Mouse (Mus musculus) myocyte (in vitro differentiated cells): ENCODE measurements around the gene Trrap.

Experiments used
- CEBPB ChIP-seq: IDR thresholded peaks from 2 replicates; pipeline ENCODE4 v1.6.1; 2011; ENCODE audit warnings: mild to moderate bottlenecking, moderate library complexity; ENCODE audit not compliant: poor library complexity, insufficient read depth, severe bottlenecking
- E2F4 ChIP-seq: IDR thresholded peaks from one replicate; pipeline ENCODE4 v1.6.1; 2011; ENCODE audit warnings: mild to moderate bottlenecking, control low read depth, moderate library complexity; ENCODE audit not compliant: insufficient read depth
- MAX ChIP-seq: IDR thresholded peaks from one replicate; pipeline ENCODE4 v1.6.1; 2011; ENCODE audit warnings: low read depth, mild to moderate bottlenecking, control low read depth
- MYOD1 ChIP-seq, 3 experiments: IDR thresholded peaks; one replicate each; pipeline ENCODE4 v1.6.1; 2011; ENCODE audit warnings: control low read depth in 2 of 3, low read depth in 2 of 3, mild to moderate bottlenecking in 2 of 3, moderate library complexity in 1 of 3; ENCODE audit not compliant: insufficient read length in 2 of 3, control insufficient read depth in 1 of 3
- MYOG ChIP-seq, 3 experiments: IDR thresholded peaks; one replicate each; pipeline ENCODE4 v1.6.1; 2011; ENCODE audit warnings: control low read depth in 2 of 3, low read depth in 2 of 3, mild to moderate bottlenecking in 2 of 3; ENCODE audit not compliant: insufficient read length in 2 of 3, control insufficient read depth in 1 of 3, insufficient read depth in 1 of 3
- POLR2A ChIP-seq: IDR thresholded peaks from one replicate; pipeline ENCODE4 v1.6.1; 2011; ENCODE audit warnings: low read depth, mild to moderate bottlenecking, control low read depth, moderate library complexity; ENCODE audit not compliant: insufficient read length
- POLR2AphosphoS2 ChIP-seq: IDR thresholded peaks from one replicate; pipeline ENCODE4 v1.6.1; 2011; ENCODE audit warnings: low read depth, control low read depth; ENCODE audit not compliant: insufficient read length
- REST ChIP-seq: IDR thresholded peaks from one replicate; pipeline ENCODE4 v1.6.1; 2011; ENCODE audit warnings: mild to moderate bottlenecking, control low read depth, moderate library complexity; ENCODE audit not compliant: insufficient read depth, insufficient read length
- SRF ChIP-seq: IDR thresholded peaks from one replicate; pipeline ENCODE4 v1.6.1; 2011; ENCODE audit warnings: low read depth; ENCODE audit not compliant: control insufficient read depth, insufficient read length
- TCF12 ChIP-seq: IDR thresholded peaks from one replicate; pipeline ENCODE4 v1.6.1; 2011; ENCODE audit warnings: mild to moderate bottlenecking, control low read depth; ENCODE audit not compliant: poor library complexity, insufficient read depth, severe bottlenecking
- USF1 ChIP-seq: IDR thresholded peaks from one replicate; pipeline ENCODE4 v1.6.1; 2011; ENCODE audit warnings: low read depth, mild to moderate bottlenecking, control low read depth, moderate library complexity

GRCm38 (mm10) chr5:144907591-144907990 lies 140.1 kb downstream of the Trrap start:
- TF ChIP-seq POLR2A (no peak), MYOD1 (IDR thresholded peaks at IDR 0.05; ENCODE audit: control insufficient read depth in 1 of 3, insufficient read length in 2 of 3, low read depth in 2 of 3) (no peak), MAX (no peak), SRF (no peak), POLR2AphosphoS2 (no peak), TCF12 (no peak), USF1 (no peak), CEBPB (no peak), MYOG (IDR thresholded peaks at IDR 0.05; ENCODE audit: control insufficient read depth in 1 of 3, insufficient read depth in 1 of 3, insufficient read length in 2 of 3, low read depth in 2 of 3) (no peak), E2F4 (no peak), REST (no peak)
